In genomic region chr16:38354185-38354913, GRCm38 (mm10) we compare ENCODE assay signal across 20 mouse cellular contexts. TPM values are rescaled to one million over a fixed set of nuclear protein-coding genes. Genes with fewer than 3 reads are reported as not detected.
"Had no signal": no experiment of that assay in that cellular context is flagged by ENCODE, and none has a peak within 500 bp of the region (broad histone marks: within the 10 kb centered on the region; RNA-seq: fewer than 3 reads in every experiment).

No protein-coding gene starts in this region.

- H3K4me3 ChIP-seq: layer of hippocampus, adult 2 months; limb, embryonic 12.5 days; midbrain, embryonic 13.5 days; stomach, embryonic 15.5 days had no signal

- H3K4me2 ChIP-seq: limb, embryonic 12.5 days; midbrain, embryonic 13.5 days; stomach, embryonic 15.5 days had no signal

- DNase-seq: kidney, postnatal 10 days; kidney, postnatal 4 days; lung, adult 2 months; lung, postnatal 36 days; right cerebral cortex, postnatal 14 days; thymus, postnatal 36 days had no signal

- H3K9ac ChIP-seq: limb, embryonic 12.5 days; midbrain, embryonic 13.5 days; stomach, embryonic 15.5 days had no signal

- H3K27ac ChIP-seq: layer of hippocampus, adult 2 months; limb, embryonic 12.5 days; midbrain, embryonic 13.5 days; stomach, embryonic 15.5 days had no signal

- H3K4me1 ChIP-seq: limb, embryonic 12.5 days; midbrain, embryonic 13.5 days; stomach, embryonic 15.5 days had no signal

- ATAC-seq: lung, postnatal 0 days; midbrain, embryonic 13.5 days had no signal

- H3K27me3 ChIP-seq: limb, embryonic 12.5 days; midbrain, embryonic 13.5 days; stomach, embryonic 15.5 days had no signal

- H3K9me3 ChIP-seq: limb, embryonic 12.5 days; midbrain, embryonic 13.5 days; stomach, embryonic 15.5 days had no signal

RNA-seq across cellular contexts. Expression of gene Gm21987, which starts 7.5 kb away (rescaled TPM):
- total RNA-seq: layer of hippocampus, adult 2 months; layer of hippocampus, postnatal 10 days; left cerebral cortex, postnatal 36 days; liver, adult 2 months; midbrain, postnatal 0 days had no signal
- polyA plus RNA-seq: kidney, embryonic 14.5 days; limb, embryonic 12.5 days; liver, adult 2 months; lung, adult 2 months; lung, postnatal 0 days; midbrain, embryonic 13.5 days; midbrain, postnatal 0 days; neural tube, embryonic 14.5 days; spleen, adult 2 months; stomach, embryonic 15.5 days; testis, adult 2 months; thymus, postnatal 0 days had no signal

RNA-seq across cellular contexts. Expression of gene Maats1, which starts 12.4 kb away (rescaled TPM):
- total RNA-seq: liver, adult 2 months had no signal
- polyA plus RNA-seq: kidney, embryonic 14.5 days; liver, adult 2 months had no signal

RNA-seq across cellular contexts. Expression of gene Nr1i2, which starts 59.7 kb away (rescaled TPM):
- total RNA-seq: layer of hippocampus, adult 2 months; layer of hippocampus, postnatal 10 days; left cerebral cortex, postnatal 36 days; midbrain, postnatal 0 days had no signal
- polyA plus RNA-seq: limb, embryonic 12.5 days; midbrain, embryonic 13.5 days; midbrain, postnatal 0 days; neural tube, embryonic 14.5 days; spleen, adult 2 months; thymus, postnatal 0 days had no signal
